Mouse (Mus musculus) neural tube, embryonic 15.5 days (tissue): ENCODE data around the gene Strn4. TPM values are rescaled to one million over a fixed set of nuclear protein-coding genes. Genes with fewer than 3 reads are reported as not detected.

Experiments
- ATAC-seq: fragments of 200-750 bp; cut with Nextera tagmentation; 2 replicates; pipeline ENCODE4 v1.8.0; 2017; ENCODE audit warnings: mild to moderate bottlenecking, moderate TSS enrichment, moderate library complexity; ENCODE audit not compliant: low FRiP score
- H3K27ac ChIP-seq: fragments of 300-500 bp; sonication (generic); replicated peaks from 2 replicates; pipeline ENCODE4 v1.5.1; 2015; ENCODE audit warnings: mild to moderate bottlenecking, inconsistent platforms
- H3K27me3 ChIP-seq: fragments of 300-500 bp; sonication (generic); replicated peaks from 2 replicates; pipeline ENCODE4 v1.6.1; 2015; ENCODE audit warnings: inconsistent platforms
- H3K36me3 ChIP-seq: fragments of 300-500 bp; sonication (generic); 2 replicates; pipeline ENCODE4 v1.6.1; 2015; ENCODE audit warnings: inconsistent platforms
- H3K4me1 ChIP-seq: fragments of 300-500 bp; sonication (generic); 2 replicates; pipeline ENCODE4 v1.6.1; 2015; ENCODE audit warnings: inconsistent platforms
- H3K4me2 ChIP-seq: fragments of 300-500 bp; sonication (generic); 2 replicates; pipeline ENCODE4 v1.6.1; 2015; ENCODE audit warnings: inconsistent platforms, mild to moderate bottlenecking, moderate library complexity
- H3K4me3 ChIP-seq: fragments of 300-500 bp; sonication (generic); replicated peaks from 2 replicates; pipeline ENCODE4 v1.5.1; 2015; ENCODE audit warnings: mild to moderate bottlenecking, inconsistent platforms
- H3K9ac ChIP-seq: fragments of 300-500 bp; sonication (generic); replicated peaks from 2 replicates; pipeline ENCODE4 v1.6.1; 2015; ENCODE audit warnings: mild to moderate bottlenecking, inconsistent platforms
- H3K9me3 ChIP-seq: fragments of 300-500 bp; sonication (generic); replicated peaks from 2 replicates; pipeline ENCODE4 v1.6.1; 2016; ENCODE audit warnings: inconsistent platforms
- WGBS: fragments of 180-500 bp; shearing (Covaris S2); methylation state at CpG from one replicate; pipeline ENCODE4 v1.1.7; 2015; ENCODE audit warnings: mixed read lengths; 5-methylcytosine and 5-hydroxymethylcytosine counted together
- polyA plus RNA-seq: library from polyadenylated mRNA; unstranded; fragments of >200 nt; fragmentation: Nextera tagmentation; extraction: Ambion mirVana; gene quantifications from 2 replicates; pipeline ENCODE4 v1.2.1, GENCODE M21; 2015

Gene Strn4
- polyA plus RNA-seq, 1 experiment from 2014 or later: 156 TPM

- Histone ChIP-seq H3K27ac (no peak overlapping the region), H3K27me3 (0 out of 2 replicates have a peak, but pooled peaks cover 9% of the 10 kb centered on the region), H3K9me3 (no peaks in the 10 kb centered on the region), H3K9ac (no peak overlapping the region), H3K4me1 (peaks cover 43% of the 10 kb centered on the region), H3K36me3 (no peaks in the 10 kb centered on the region), H3K4me2 (no peak overlapping the region), H3K4me3 (no peak overlapping the region)
- ATAC-seq: no peak
- 67% methylated on average over 8 of the region's 8 CpGs for WGBS
Measured at GRCm38 (mm10) chr7:16785541-16786083, 30.1 kb upstream of the Strn4 start.

DNA sequence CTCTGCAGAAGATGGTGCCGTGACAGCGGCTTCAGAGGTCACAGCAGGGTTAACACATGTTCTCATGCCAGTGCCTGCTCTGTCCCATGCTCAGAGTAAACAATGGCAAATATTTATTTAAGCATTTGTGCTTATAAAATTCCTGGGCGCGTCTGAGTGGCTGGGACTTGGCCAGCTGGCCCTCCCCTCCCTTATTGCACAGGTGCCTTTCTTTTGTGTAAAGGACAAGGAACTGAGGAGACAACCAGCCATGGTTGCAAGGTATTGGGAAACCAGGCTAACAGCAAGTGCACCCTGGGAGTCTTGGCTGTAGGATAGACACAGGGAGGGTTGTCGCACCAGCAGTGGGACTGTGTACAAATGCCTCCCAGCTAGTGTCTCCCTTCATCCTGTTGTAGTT lies 23.4 kb upstream of the Strn4 start:
- no peak for ATAC-seq

GRCm38 (mm10) chr7:16793010-16793725 lies 22.5 kb upstream of the Strn4 start:
- H3K36me3 ChIP-seq: no peaks in the 10 kb centered on the region
- no peak overlapping the region for H3K27ac ChIP-seq
- H3K4me2 ChIP-seq: no peak overlapping the region
- H3K27me3 ChIP-seq: no peaks in the 10 kb centered on the region
- no peak overlapping the region for H3K4me3 ChIP-seq
- WGBS: 92% methylated on average over 19 of the region's 19 CpGs
- no peaks in the 10 kb centered on the region for H3K4me1 ChIP-seq
- H3K9me3 ChIP-seq: no peaks in the 10 kb centered on the region
- no peak for ATAC-seq
- H3K9ac ChIP-seq: no peak overlapping the region

More for the DNA sequence above, 23.4 kb upstream of the Strn4 start:
- H3K27me3 ChIP-seq: no peaks in the 10 kb centered on the region
- 85% methylated on average over 5 of the region's 5 CpGs for WGBS
- no peaks in the 10 kb centered on the region for H3K9me3 ChIP-seq
- no peak overlapping the region for H3K27ac ChIP-seq
- no peak overlapping the region for H3K4me3 ChIP-seq
- no peaks in the 10 kb centered on the region for H3K36me3 ChIP-seq
- no peak overlapping the region for H3K9ac ChIP-seq
- H3K4me2 ChIP-seq: no peak overlapping the region
- H3K4me1 ChIP-seq: no peaks in the 10 kb centered on the region

DNA sequence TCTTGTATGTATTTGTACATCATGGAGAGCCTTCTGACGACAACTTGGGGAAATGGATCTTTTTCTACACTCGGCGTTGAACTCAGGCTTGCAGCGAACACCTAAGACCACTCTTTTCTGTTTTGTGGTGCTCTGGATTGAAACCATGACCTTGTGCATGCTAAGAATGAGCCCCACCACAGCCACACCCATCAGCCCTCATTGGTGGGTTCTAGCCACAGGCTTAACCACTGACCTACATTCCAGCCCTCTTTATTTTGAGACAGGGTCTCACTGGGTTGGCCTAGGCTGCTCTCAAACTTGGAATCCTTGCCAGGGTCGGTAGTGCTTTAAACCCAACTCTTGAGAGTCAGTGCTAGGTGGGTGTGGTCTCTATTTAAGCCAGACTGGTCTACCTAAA lies 20.8 kb upstream of the Strn4 start:
- no peaks in the 10 kb centered on the region for H3K36me3 ChIP-seq
- no peaks in the 10 kb centered on the region for H3K27me3 ChIP-seq
- H3K4me1 ChIP-seq: no peaks in the 10 kb centered on the region
- H3K27ac ChIP-seq: no peak overlapping the region
- 94% methylated on average over 5 of the region's 5 CpGs for WGBS
- H3K9ac ChIP-seq: no peak overlapping the region
- no peak overlapping the region for H3K4me3 ChIP-seq
- no peak for ATAC-seq
- H3K9me3 ChIP-seq: no peaks in the 10 kb centered on the region
- no peak overlapping the region for H3K4me2 ChIP-seq

- Histone ChIP-seq H3K4me2 (no peak overlapping the region), H3K27me3 (no peaks in the 10 kb centered on the region), H3K4me3 (no peak overlapping the region), H3K27ac (no peak overlapping the region), H3K9me3 (no peaks in the 10 kb centered on the region), H3K36me3 (peaks cover 22% of the 10 kb centered on the region), H3K9ac (no peak overlapping the region), H3K4me1 (peaks cover 3% of the 10 kb centered on the region)
- 36% methylated on average over 8 of the region's 8 CpGs for WGBS
- no peak for ATAC-seq
Measured at GRCm38 (mm10) chr7:16804409-16805028, 11.2 kb upstream of the Strn4 start.

DNA sequence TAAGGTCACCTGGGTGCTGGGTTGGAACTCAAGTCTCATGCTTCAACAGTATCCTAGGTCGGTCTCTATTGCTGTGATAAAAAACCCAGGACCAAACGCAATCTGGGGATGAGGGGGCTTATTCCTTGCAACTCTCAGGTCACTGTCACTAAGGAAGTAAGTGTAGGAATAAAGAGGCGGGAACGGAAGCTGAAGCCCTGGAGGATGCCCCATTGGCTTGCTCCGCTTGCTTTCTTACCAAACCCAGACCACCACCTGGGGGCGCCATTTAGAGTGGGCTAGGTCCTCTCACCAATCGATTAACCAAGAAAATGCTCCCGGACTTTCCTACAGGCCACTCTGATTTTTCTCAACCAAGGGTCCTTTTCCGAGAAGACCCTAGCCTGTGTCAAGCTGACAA lies 7.8 kb upstream of the Strn4 start:
- no peaks in the 10 kb centered on the region for H3K27me3 ChIP-seq
- no peak overlapping the region for H3K9ac ChIP-seq
- H3K4me1 ChIP-seq: peaks cover 36% of the 10 kb centered on the region
- no peak overlapping the region for H3K4me2 ChIP-seq
- H3K4me3 ChIP-seq: no peak overlapping the region
- H3K36me3 ChIP-seq: peaks cover 22% of the 10 kb centered on the region
- H3K27ac ChIP-seq: no peak overlapping the region
- WGBS: 88% methylated on average over 9 of the region's 9 CpGs
- no peak for ATAC-seq
- H3K9me3 ChIP-seq: no peaks in the 10 kb centered on the region

DNA sequence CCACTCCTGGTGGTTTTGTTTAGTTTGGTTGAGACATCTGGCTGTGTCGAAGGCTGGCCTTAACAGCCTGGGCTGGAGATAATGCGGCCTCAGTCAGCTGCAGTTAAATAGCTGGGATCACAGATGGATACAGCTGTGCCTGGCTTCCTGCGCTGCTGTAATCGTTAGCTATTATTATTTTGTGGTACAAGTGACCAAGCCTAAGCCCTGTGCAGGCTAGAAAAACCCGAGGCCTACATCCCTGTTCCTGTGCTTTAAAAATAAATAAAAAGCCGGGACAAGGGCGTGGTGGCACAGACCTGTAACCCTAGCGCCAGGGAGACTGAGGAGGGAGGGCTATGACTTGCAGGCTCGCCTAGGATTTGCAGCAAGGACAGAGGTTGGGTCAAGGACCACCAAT lies 7.0 kb upstream of the Strn4 start:
- no peak for ATAC-seq
- Histone ChIP-seq H3K27me3 (no peaks in the 10 kb centered on the region), H3K27ac (no peak overlapping the region), H3K4me3 (no peak overlapping the region), H3K9me3 (no peaks in the 10 kb centered on the region), H3K36me3 (peaks cover 22% of the 10 kb centered on the region), H3K4me1 (peaks cover 43% of the 10 kb centered on the region), H3K9ac (no peak overlapping the region), H3K4me2 (no peak overlapping the region)
- WGBS: 87% methylated on average over 9 of the region's 9 CpGs

DNA sequence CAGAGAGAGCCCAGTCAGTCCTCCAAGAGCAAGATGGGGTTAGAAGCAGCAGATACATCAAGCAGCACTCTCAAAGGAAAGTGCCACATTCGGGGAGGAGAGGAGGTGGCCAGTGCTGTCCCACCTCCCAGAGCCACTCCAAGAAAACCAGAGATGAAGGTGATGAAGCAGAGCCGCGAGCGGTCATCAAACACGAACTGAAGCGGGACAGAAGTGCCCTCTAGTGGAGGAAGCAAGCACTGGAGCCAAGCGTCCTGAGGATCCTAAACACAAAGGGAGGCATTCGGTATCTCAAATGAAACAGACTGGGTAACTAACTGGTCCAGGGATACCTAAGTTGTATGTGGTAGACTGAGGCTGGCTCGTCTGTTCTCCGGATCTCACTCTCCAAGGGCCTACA lies 6.0 kb upstream of the Strn4 start:
- no peaks in the 10 kb centered on the region for H3K9me3 ChIP-seq
- H3K36me3 ChIP-seq: peaks cover 22% of the 10 kb centered on the region
- 0 out of 2 replicates have a peak overlapping the region, but pooled peaks have one; percentile 21 for H3K9ac ChIP-seq
- ATAC-seq: 0 out of 2 replicates have a peak, but pooled peaks have one; percentile 7
- no peaks in the 10 kb centered on the region for H3K27me3 ChIP-seq
- WGBS: 21% methylated on average over 10 of the region's 10 CpGs
- H3K4me1 ChIP-seq: peaks cover 54% of the 10 kb centered on the region
- H3K4me2 ChIP-seq: peak overlapping the region; percentile 69
- H3K4me3 ChIP-seq: no peak overlapping the region; the same call in 1 of the 2 replicates
- H3K27ac ChIP-seq: peak overlapping the region; percentile 94; the same call in 1 of the 2 replicates

- peaks cover 22% of the 10 kb centered on the region for H3K36me3 ChIP-seq
- H3K27me3 ChIP-seq: no peaks in the 10 kb centered on the region
- peaks cover 61% of the 10 kb centered on the region for H3K4me1 ChIP-seq
- peak overlapping the region; percentile 94 for H3K27ac ChIP-seq
- peak overlapping the region; percentile 74 for H3K9ac ChIP-seq
- H3K4me2 ChIP-seq: peak overlapping the region; percentile 69
- no peaks in the 10 kb centered on the region for H3K9me3 ChIP-seq
- WGBS: 46% methylated on average over 28 of the region's 28 CpGs
- H3K4me3 ChIP-seq: peak overlapping the region; percentile 56
- no peak for ATAC-seq
Measured at GRCm38 (mm10) chr7:16810399-16810919, 5.2 kb upstream of the Strn4 start.

- Histone ChIP-seq H3K36me3 (peaks cover 22% of the 10 kb centered on the region), H3K9me3 (no peaks in the 10 kb centered on the region), H3K9ac (peak overlapping the region; percentile 74), H3K4me3 (peak overlapping the region; percentile 56), H3K27ac (peak overlapping the region; percentile 94), H3K4me1 (peaks cover 66% of the 10 kb centered on the region), H3K27me3 (no peaks in the 10 kb centered on the region), H3K4me2 (peak overlapping the region; percentile 69)
- ATAC-seq: peak; percentile 57
- 7% methylated on average over 85 of the region's 90 CpGs for WGBS
Measured at GRCm38 (mm10) chr7:16810920-16811648, 4.6 kb upstream of the Strn4 start.

- Histone ChIP-seq H3K9me3 (no peaks in the 10 kb centered on the region), H3K9ac (peak overlapping the region; percentile 74), H3K4me1 (peaks cover 66% of the 10 kb centered on the region), H3K36me3 (peaks cover 17% of the 10 kb centered on the region; the same call in 1 of the 2 replicates), H3K4me3 (peak overlapping the region; percentile 56), H3K27me3 (no peaks in the 10 kb centered on the region), H3K4me2 (peak overlapping the region; percentile 69), H3K27ac (peak overlapping the region; percentile 94)
- no peak for ATAC-seq
- WGBS: 13% methylated on average over 17 of the region's 17 CpGs
Measured at GRCm38 (mm10) chr7:16811649-16812070, 4.0 kb upstream of the Strn4 start.
